Mouse (Mus musculus): ENCODE measurements around the gene Tcf25.
A peak's percentile ranks its signal among the peaks of the same experiment; 100 is the strongest.

Tcf25 gene

DNA sequence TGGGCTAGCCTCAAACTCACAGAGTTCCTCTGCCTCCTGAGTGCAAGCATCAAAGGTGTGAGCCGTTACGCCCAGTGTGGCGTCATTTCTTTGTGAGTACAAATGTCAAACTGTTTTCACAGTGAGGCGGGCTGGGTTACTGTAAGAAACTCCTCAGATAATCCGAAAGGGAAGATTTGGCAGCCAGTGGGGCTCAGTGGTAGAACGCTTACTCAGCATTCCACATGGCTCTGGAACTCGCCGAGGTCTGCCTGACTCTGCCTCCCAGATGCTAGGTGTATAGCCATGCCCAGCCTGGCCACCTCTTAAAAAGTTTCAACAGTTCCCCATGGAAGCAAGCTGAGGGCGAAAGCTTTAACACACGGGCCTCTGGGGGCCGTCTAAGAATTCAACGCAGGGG, 21.4 kb upstream of the Tcf25 start:
- DNase-seq = no peak

DNA sequence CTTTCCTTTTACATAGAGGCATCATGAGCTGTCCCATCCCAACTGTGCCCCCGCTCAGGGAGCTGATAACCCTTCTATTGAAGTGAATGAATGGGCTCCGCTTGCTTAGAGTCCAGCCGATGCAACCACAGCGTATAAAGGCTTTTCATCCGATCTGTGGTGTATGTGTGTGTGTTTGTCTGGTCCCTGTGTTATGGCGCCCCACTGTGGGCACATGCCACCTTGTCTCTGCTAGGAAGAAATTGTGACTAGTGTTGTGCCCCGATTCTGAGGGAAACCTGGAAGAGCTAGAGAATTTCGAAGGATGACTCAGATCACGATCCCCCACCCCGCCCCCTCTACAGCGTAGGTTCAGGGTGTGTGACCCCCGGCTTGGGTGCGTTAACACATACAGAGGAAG, 20.8 kb upstream of the Tcf25 start:
- DNase-seq = no peak

DNA sequence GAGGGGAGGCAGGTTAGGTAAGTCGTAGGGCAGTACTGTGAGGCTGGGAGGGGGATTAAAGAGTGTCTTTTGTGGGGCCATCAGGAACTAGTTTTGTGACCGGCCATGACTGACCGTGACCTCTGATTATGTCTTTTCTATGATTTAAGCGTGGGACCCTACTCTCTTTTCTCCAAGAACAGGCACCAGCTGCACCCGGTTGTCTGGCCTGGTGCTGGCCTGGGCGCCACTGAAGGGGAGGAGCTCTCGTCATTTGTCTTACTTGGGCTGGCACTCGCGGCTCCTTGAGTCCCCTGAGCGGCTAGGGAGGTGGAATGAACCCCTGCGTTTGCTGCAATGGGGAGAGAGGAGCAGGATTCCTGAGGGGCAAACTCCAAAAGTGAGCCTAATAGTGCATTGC, 20.3 kb upstream of the Tcf25 start:
- DNase-seq = no peak

DNA sequence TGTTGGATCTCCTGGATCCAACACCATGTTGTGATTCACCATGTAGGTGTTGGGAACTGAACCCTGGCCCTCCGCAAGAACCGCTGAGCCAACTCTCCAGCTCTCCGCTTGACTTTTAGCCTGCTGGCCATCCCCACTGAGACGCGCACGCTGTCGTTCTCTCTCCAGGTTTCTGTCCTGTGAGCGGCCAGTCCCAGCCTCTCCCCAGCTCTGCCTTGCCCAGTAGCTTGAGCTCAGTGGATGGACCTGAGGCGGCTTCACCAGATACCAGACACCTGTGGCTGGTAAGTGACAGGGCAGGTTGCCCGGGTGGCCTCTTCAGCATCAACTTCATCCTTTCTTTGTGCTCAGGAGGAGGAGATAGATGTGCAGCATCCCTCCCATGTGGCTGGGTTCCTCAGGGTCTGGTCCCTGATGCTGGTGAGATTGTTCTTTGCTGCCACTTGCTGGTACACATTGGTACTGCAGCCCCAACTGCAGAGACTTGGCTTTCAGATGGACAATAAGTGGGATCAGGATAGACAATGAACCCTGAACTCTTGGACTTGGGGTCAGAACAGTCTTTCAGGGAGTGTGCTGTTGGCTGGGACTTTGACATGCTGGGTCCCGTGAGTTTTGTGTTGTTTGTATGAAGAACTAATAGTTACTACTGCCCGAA, 12.3 kb upstream of the Tcf25 start:
- peak; percentile 57 to 75 for DNase-seq

DNA sequence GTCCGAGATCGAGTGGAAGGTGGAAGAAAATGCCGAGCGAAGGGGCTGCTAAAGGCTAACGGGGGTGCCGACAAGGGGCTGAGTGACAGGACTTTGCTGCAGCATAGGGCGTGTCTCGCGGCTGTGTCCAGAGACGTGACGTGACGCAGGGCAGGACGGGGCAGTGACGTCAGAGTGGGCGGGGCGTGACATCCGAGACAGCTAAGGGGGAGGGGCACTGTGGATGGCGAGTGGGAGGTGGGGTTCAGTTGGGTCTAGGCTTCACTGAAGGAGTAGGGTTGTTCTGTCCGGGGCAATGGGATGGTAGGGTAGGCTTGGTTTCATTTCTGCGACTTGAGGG, 656 bp downstream of the Tcf25 start:
- DNase-seq = peak; percentile 92 to 94

- DNase-seq = no peak
Measured at GRCm38 (mm10) chr8:123375701-123376100, 2.1 kb downstream of the Tcf25 start.

- DNase-seq = no peak
Measured at GRCm38 (mm10) chr8:123376106-123376505, 2.6 kb downstream of the Tcf25 start.

- DNase-seq = no peak
Measured at GRCm38 (mm10) chr8:123381711-123382110, 8.2 kb downstream of the Tcf25 start.

DNA sequence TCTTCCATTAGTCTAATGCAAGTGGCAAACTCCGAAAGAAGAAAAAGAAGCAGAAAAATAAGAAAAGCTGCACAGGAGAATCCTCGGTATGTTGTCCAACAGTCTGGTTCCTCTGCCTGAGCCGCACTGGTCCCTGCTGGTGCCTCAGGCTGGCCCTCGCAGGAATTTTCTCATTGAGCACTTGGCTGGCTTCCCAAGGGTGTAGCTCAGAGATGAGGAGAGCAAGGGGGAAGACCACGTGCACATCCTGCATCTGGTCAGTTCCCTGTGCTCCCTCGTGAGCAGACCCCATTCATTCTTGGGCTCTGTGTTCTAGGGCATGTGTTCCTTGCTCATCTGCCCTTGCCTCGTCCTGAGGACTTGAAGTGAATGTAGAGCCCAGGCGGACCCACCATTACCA, 9.0 kb downstream of the Tcf25 start:
- no peak for DNase-seq

GRCm38 (mm10) chr8:123384883-123385540, 11.5 kb downstream of the Tcf25 start:
- DNase-seq = peak; percentile 43 to 48

DNA sequence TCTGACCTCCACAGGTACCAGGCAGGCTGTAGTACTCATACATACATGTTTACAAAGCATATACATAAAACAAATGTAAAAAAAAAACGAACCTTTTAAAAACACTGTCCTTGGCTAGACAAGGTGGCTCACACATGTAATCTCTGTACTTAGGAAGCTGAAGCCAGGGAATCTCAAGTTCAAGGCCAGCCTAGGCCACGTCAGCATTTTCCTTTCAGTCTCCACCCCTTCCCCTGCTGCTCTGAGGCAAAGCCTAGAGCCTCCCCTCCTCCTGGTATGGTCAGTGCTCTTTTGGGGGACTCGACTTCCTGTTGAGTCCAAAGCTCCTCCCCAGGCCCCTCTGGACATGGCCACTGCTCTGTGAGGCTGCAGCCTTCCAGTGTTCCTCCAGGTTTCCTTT, 13.5 kb downstream of the Tcf25 start:
- no peak for DNase-seq

GRCm38 (mm10) chr8:123387801-123388200, 14.2 kb downstream of the Tcf25 start:
- DNase-seq = no peak

GRCm38 (mm10) chr8:123389026-123389425, 15.5 kb downstream of the Tcf25 start:
- no peak for DNase-seq

DNA sequence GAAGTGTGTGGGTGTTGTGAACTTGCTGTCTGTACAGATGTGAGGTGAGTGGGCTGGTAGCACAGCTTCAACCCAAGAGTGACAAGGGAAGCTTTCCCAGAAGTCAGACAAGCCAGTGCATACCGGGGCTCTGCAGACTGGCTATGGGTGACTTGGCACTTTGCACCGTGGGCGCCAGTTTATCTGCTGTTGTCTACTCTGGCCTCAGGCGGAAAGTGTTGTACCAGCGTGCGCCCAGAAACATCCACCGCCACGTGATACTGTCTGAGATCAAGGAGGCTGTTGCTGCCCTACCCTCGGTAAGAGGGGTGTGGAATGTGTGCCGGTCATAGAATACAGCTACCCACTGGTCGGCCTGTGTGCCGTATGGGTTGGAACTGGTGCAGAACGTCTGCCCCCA, 24.8 kb downstream of the Tcf25 start:
- no peak for DNase-seq

GRCm38 (mm10) chr8:123401936-123402335, 28.4 kb downstream of the Tcf25 start:
- peak in 1 of 2 experiments; percentile 46 for DNase-seq

DNA sequence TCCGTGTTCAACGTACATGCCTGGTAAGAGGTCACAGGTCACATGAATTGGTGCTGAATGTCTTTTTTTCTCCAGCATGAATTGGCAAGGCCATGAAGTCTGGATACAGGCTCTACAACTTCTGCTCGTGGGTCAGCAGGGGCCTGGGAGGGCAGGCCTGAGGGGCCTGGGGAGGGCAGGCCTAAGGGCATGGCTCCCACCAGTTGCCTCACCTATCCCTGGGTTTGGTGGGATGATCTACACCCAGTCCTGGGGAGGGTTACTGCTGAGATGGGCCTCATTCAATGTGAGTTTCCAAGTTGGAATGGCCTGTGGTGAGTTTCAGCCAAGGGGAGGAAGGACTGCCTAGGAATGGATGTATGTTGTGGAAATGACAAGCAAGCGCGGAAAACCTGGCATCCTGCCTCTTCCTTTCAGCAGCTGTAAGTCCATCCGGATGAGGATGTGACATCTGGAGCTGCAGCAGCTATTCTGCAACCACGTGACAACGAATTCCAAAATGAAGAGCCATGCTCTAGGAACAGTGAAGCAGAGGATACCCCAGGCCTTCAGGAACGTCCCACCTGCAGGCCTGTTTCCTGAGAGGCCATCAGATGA, 29.3 kb downstream of the Tcf25 start:
- DNase-seq = no peak

DNA sequence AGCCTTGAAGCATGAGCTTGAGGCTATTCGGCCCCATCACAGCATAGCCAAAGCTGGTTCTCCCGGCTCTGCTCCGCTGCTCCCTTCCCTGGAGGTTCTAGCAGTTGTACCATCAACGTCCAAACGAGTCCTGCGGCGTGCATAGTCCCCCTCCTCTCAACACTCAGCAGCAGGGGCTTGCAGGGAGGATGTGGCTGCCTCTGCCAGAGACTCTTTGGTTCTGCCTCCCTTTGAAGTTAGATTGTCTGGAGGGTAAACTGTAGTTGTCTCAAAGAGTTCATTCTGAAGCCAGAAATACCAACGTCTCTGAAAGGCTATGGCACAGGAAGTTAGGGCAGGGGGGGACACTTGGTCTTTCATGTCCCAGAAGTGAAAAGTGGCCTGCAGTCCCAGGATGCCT, 31.0 kb downstream of the Tcf25 start:
- peak; percentile 71 to 80 for DNase-seq

DNA sequence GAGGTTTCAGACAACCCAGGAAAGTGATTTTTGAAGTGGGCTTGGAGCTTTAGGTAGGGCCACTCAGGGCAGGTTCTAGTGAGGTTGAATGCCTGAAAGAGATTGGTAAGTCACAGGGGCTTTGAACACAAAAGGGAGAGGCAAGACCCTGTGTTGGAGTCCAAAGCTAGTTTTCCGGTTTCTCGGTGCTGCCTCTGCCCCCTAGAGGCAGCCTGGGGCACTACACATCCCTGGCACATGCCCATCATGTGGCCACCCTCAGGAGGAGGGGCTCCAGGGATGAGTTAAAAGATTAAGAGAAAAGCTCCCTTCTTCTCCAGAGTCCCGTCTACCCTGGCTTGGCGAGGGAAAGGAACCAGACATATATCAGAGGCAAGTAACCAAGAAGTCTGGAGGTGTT, 33.2 kb downstream of the Tcf25 start, which contains the start of gene Mc1r:
Gene Mc1r (plus strand): TSS at position 322 of the 400 bp plus-strand sequence.
- peak; percentile 76 to 78 for DNase-seq

DNA sequence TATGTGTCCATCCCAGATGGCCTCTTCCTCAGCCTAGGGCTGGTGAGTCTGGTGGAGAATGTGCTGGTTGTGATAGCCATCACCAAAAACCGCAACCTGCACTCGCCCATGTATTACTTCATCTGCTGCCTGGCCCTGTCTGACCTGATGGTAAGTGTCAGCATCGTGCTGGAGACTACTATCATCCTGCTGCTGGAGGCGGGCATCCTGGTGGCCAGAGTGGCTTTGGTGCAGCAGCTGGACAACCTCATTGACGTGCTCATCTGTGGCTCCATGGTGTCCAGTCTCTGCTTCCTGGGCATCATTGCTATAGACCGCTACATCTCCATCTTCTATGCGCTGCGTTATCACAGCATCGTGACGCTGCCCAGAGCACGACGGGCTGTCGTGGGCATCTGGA, 34.1 kb downstream of the Tcf25 start:
- DNase-seq = no peak

DNA sequence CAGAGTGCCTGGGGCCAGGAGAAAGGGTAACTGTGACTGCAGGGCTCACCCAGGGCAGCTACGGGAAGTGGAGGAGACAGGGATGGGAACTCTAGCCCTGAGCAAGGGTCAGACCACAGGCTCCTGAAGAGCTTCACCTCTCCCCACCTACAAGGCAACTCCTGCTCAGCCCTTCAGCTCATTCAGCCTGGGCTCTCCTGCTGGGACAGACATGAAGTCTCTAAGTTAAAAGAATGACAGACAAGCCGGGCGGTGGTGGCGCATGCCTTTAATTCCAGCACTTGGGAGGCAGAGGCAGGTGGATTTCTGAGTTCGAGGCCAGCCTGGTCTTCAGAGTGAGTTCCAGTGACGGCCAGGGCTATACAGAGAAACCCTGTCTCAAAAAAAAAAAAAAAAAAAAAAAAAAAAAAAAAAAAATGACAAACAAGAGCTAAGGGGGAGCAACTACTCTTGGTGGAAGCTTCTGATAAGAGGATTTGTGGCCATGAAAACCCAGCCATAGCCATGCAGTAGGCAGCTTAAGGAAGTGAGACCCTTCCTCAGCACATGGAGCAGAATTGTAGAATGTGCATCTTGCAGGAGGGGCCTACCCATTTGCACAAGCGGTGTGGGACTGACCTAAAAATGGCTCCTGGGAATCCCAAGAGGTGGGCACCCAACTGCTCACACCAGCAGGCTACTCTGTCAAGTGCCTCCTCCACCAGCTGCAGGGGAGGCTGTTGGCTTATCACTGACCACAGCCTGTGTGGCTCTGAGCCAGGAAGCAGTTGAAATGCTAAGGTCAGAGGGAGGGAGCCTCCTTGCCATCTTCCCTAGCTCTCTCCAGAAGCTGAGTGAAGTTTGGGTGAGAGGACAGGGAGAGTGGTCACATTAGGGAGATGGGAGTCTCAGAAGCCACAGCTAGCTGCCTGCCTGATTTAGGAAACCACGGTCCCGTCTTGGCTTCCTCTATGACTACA, 35.3 kb downstream of the Tcf25 start:
- DNase-seq = no peak

DNA sequence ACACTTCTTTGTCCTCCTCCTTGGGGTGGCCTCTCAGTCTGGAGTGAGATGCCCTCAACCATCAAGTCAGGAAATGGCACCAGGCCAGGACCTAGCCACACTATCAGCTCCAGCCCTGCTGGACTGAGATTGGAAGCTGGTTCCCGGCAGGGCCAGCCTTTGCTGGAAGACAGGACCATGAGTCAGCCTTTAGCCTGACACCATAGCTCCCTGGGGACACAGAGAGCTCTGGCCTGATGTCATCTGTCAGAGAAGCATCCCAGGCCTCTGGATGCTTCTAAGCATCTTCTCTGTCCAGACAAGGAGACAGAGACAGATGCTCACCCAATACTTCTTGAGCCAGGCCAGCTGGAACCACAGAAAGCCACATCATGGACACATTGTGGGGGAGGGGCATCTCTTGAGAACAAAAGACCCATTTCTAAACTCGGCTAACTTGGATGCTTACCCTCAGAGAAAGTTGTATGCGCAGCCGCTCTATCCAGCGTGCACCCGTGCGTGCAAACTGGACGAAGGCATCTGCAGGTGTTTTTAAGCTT, 36.6 kb downstream of the Tcf25 start:
- no peak for DNase-seq

- DNase-seq = no peak
Measured at GRCm38 (mm10) chr8:123410788-123411187, 37.2 kb downstream of the Tcf25 start.

DNA sequence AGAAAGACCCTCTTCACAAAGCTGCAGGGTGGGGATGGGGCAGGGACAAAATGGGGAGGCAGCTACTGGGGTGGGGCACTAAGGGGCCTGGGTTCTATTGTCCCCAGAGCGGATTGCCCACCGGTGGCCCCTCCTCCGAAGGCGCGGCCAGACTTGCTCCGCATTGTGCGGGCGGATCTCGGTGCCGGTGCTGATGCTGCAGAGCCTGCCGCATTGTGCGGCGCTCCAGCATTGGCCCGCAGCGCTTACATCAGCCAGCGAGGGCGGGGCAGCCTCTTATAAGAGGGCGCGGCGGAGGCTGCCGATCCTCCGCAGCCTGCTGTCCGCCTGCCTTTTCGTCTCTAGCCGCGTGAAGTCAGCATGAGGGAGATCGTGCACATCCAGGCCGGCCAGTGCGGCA, 37.7 kb downstream of the Tcf25 start, which contains the start of gene Tubb3:
Gene Tubb3 (plus strand): TSS at position 179 of the 400 bp plus-strand sequence.
- DNase-seq = peak; percentile 43 to 58

Data from thymus, postnatal 36 days (tissue).